Mouse (Mus musculus) thymus, postnatal 14 days (tissue): ENCODE measurements around the gene Spryd7.
"Not testable (repeated sequence)": the region's sequence is repeated elsewhere in the genome, so short reads cannot be mapped to it uniquely, and the experiment has no call there.

Source experiments
- DNase-seq: peaks from one replicate; pipeline ENCODE4 v3.0.0; 2021

Gene Spryd7

DNA sequence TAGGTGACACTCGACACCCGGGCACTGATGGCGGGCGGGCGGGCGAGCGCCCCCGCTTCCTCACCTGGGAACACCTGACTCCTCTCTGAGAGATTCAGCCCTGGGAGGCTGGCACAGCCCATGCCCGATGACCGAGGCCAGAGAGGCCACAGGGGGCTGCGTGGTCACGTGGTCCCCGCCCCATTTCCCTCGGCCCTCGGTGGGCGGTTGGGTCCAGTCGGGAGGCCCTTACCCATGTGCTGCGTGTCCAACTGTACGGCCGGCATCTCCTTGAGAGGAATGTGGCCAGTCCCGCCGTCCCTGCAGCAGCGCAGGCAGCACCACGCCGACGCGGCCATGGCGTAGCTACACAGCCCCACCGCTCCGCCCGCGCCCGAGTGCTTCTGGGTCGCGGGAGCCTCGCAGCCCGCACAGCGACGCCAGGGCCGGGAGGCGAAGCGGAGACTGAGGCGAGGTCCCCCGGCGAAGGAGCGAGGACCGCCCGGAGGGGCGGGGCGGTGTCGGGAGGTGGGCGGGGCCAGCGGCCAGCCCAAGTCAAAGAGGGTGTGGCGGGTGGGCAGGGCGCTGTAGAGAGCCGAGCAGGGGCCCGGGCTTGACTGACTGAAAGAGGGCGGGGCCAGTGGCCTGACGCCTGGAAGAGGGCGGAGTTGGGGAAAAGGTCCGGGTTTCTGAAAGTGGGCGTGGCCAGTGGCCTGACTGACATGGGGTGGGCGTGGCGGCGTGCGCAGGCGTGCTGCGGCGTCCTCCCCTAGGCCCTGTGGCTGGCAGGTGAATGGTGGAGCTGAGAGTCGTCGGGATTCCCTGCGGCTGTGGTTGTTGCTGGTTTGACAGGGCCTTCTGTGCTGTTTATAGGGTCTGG lies at the start of gene Spryd7:
Gene Spryd7 (minus strand): TSS at position 598 of the 859 bp plus-strand sequence.
- peak; percentile 98 for DNase-seq

DNA sequence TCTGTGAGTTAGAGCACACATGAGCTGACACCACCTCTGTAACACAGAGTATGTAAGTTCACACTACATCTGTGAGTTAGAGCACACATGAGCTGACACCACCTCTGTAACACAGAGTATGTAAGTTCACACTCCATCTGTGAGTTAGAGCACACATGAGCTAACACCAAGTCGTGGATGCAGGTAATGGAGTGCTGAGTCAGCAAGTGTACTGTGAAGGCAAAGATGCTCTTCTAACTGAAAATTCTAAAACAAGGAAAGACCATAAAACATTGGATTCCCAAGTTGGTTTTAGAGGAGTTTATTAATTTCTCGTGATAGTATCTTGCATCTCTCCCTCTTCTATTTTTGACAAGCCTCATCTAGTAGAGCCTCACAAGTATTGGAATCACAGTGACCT lies 49.4 kb upstream of the Spryd7 start:
- DNase-seq, result not testable (repeated sequence)

DNA sequence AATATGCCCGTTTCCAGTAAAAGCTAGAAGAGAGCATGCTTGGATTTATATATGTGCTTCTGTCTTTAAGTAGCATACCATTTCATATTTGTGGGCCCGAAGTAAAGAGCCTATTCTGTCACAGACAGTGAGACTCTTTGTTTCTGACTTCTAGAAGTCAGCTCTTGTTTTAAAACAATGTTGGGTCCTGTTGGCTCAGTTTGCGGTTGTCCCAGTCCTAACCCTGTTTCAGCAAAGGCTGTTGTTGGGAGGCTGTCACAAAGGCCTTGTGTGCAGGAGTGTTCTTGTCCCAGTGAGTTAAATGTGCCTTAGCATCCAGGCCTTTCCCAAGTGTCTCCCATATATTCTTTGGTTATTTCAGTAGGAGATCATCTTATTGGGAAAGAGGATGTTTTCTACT lies 47.4 kb upstream of the Spryd7 start:
- no peak for DNase-seq

DNA sequence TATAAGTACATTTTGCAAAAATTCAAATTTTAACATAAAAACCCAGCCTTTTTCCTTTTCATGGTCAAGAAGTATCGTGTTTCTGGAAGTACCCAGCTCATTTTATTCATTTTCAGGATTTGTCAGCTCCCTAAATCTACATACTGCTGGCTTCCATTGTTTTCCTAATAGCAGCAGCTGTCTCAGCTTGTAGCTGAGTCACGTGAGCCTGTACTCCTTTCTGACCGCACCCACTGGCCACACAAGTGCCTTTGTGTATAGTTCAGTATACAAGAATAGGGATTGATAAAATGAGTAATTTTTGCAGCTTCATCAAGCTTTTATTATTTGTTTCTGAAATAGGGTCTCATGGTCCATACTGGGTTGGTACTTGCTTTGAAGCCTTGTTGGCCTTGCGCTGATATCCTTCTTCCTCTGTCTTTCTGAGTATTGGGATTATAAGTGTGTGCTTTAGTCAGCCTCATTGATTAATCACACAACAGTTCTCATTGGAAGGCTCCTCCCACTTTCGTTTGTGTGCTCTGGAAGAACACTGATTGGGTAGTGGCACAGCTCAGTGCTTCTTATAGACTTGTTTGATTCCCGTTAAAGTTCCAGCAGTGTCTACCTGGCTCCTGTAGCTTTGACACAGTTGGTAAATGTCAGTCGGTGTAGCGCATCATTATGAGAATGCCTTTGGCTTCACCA lies 46.5 kb upstream of the Spryd7 start:
- DNase-seq, result no peak

DNA sequence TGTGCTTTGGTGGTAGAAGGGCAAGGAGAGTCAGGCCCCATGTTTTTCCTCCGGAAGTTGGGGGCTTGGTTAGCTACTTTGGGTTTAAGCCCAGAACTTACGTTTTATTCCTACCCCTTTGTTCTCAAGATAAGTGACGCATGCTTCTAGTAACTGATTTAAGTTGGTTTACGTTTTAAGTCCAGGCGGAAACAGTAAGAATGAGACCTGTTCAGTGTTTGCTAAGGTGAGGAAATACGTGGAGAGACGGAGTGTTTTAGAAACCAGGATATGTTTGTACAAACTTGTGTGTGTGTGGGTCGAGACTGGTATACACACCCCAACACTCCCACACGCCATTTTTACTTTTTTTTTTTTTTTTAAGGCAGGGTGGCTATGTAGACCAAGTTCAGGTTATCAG lies 44.7 kb upstream of the Spryd7 start:
- DNase-seq, result no peak

DNA sequence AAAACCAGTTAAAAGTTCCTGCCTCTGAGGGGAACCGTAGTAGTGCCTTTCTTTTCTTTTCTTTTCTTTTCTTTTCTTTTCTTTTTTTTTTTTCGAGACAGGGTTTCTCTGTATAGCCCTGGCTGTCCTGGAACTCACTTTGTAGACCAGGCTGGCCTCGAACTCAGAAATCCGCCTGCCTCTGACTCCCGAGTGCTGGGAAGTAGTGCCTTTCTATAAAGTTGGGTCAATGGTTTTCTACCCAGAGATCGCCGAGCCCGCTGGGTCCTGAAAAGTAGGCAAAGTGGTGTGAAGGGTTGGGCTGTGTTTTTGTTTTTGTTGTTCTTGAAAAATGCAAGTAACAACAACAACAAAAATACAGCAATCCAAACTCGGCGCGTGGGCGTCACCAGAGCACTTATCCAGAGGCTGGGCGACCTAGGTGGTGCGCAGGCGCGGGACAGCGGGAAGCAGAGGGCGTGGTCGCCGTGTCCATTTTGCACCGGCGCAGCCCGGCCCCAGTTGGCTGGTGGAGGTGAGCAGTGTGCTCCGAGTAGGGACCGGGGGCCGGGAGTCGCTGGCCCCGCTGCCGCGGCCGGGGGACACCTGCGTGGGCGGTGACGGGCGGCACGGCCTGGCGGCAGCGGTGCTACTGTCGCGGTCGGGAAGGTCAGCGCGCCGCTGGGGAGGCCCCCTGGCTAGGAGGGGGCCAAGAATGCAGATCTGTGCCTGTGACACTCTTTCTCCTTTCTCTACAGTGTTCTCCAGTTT lies 42.5 kb upstream of the Spryd7 start:
- DNase-seq, result peak; percentile 92

DNA sequence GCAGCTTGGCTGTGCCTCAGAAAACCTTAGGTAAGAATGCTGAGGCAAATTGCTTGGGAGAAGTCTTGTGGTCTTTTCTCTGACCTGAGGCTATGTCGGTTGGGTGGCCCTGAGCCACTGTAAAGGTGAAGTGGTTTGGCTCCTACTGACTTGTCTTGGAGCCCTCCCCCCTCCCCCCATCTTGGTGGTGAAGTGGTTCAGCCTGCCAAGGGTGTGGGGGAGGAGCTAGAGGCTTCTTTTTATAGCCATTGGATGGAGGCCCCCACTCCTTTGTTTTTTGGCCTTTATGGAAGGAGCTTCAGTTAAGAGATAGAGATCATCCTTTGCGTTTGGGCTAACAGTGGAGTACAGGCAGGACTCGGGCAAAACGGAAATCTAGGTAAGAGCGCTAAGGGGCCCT lies 41.3 kb upstream of the Spryd7 start, which contains the start of gene Trim13:
Gene Trim13 (plus strand): TSS at position 280 of the 400 bp plus-strand sequence.
- DNase-seq, result peak; percentile 47

DNA sequence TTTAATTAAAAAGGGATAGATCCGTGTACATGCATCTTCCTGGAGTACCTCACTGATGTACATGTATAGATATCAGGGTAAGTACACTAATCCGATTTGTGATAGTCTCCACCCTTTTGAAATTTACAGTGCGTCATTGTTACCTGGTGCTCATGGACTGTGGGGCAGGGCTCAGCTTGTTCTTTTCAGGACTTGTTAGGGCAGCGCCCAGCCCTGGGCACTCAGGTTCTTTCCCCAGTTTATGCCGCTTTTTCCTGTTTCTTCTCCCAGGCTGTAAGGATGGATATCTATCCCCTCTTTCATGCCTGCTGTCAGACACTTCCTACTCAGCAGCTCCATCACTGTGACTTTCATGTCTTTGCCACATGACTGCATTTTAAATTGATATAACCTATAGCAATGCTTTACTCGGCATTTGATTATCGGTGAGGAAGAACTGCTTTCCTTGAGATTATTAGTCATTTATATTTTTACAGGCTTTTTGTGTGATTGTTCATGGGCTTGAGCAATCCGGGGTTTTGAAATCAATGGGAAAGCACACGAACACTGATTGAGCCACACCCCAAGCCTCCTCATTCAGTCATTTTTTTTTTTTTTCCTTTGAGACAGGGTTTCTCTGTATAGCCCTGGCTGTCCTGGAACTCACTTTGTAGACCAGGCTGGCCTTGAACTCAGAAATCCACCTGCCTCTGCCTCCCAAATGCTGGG lies 40.2 kb upstream of the Spryd7 start:
- no peak for DNase-seq

DNA sequence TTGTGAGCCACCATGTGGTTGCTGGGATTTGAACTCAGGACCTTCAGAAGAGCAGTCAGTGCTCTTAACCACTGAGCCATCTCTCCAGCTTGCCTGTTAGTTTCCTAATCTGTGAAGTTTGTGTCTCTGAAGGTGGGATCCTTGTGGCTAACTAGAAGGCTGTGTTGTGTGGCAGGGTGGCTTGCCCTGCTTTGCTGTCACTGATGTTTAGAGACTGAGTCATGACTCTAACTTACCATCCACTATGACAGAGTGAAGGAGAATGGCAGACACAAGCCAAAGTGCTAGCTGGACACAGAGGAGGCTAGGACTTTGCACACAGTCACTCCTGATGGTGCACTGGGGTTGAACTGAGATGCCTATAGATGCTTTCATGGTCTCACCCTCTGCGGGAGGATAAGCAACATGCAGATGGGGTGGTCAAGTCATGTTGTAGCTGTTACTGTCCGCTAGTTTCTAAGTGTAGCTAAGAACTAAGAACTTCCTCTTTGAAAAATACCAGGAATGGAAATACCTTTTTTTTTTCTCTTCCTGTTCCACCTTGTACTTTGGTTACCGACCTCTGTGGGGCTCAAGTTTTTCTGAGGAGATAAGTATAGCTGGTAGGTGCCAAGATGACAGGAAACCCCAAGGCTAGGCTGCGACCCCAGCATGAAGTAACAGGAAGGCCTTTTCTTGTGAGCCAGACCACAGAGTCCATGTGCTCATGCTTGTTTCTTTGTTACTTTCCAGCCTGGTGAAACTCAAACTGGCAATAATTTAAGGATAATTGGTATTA lies 32.8 kb upstream of the Spryd7 start:
- peak; percentile 18 for DNase-seq

DNA sequence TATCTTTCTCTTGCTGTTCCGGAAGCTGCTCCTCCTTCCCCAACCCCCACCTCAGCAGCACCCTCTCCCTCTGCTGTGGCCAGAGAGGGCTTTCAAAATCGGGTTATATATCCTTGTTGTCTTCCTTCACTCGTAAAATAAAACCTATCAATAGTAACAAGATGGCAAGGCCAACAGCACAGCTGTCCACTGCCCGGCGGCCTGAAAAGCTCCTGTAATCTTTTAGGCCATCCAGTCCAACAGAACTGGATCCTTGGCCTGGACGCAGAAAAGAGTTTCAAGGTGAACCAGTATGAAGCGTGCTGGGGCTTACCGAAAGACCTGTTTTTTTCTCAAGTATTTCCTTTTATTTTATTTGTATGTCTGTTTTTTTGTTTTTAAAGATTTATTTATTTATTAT lies 19.3 kb upstream of the Spryd7 start:
- no peak for DNase-seq

DNA sequence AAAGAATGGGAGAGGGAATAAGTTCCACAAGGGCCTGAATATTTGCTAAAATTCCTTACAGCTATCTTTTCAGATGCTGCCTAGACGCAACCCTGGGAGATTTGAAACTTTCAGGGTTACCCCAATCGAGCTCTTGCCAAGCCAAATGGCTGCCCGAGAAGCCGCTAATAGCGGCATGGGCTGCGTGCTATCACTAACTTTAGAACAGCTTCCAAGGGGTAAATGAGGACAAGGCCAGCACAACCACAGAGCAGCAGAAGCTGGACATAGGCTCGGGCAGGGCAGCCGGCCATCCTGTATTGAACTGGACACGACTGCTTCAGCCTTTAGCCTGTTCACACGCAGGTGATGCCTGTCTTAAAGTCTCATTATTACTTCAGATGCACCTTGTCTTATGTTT lies 18.4 kb upstream of the Spryd7 start:
- DNase-seq, result no peak

DNA sequence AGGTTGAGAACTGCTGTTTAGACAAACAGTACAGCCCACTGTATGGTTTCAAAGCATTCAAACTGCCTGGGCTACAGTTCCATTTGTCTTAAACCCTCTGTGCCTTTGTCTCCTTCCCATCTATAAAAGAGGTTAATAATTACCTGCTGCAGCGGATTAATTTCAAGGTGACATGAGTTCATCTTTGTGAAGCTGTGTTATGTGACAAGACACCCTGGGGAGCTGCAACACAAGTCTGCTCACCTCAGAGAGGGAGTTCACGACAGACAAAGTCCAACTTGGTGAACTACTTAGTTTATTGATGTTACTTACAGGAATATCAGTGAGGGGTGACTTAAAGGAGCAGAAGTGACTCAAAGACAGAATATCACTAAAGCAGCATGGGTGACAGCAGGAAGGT lies 15.4 kb upstream of the Spryd7 start:
- no peak for DNase-seq

DNA sequence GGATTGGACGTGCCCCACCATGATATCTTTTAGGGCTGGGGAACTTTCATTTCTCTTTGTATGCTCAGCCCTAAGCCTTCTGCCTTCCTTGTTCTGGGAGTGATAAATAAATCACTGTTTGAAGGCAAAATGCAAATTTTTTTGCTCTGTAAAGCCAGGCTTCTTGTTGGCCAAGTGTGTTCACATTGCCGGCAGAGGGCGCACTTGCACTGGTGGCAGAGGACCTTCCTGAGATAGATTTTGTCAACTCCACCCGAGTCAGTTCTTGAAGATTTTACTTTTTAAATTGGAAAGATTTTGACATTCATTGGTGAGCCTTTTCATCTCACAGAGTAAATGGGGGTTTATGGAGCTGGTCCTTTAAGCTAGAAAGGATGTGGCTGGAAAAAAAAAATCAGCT lies 14.7 kb upstream of the Spryd7 start:
- peak; percentile 86 for DNase-seq

DNA sequence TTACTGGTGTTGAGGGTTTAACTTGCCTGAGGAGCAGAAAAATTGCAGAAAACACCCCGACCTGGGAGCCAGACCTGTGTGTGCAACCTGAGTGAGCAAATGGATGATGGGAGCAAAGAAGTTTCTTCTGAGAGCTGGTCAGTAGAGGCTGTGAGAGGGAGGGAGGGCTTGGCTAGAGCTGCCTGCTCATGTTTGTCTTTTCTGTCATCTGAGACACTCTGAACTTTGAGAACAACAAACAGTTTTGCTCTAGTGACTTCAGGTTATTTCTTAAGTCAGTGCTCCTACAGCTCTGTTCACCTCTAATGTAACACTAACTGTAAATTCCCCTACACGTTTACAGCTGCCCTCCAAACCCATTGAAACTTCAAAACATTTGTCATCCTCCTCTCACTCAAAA lies 12.7 kb upstream of the Spryd7 start:
- DNase-seq, result no peak

DNA sequence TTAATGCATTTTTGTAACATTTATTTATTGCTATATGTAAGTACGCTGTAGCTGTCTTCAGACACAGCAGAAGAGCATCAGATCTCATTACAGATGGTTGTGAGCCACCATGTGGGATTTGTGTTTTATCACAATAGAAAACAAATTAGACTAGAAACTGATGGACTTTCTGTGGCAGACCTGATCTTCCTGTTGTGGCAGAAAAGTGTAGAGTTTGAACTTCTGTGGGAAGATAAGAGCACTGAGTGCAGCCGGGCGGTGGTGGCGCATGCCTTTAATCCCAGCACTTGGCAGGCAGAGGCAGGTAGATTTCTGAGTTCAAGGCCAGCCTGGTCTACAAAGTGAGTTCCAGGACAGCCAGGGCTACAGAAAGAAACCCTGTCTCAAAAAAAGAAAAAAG lies 9.5 kb upstream of the Spryd7 start:
- DNase-seq, result not testable (repeated sequence)

DNA sequence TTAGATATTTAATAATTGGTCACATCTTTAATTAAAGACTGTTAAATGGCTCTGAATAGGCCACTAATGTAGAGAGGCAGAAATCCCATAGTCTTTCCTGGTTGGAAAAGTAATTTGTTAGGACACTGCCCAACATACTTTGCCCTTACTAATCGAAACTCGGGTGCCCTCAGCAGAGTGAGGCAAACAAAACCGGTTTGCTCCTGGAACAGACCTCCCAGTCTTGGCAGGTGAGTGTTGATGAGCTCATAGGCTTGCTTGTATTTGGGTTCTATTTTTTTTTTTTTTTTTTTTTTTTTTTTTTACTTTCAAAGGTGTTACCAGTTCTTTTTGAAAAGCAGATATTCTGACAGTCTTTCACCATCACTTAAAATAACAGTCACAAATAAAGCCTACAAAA lies 3.2 kb upstream of the Spryd7 start:
- DNase-seq, result no peak

DNA sequence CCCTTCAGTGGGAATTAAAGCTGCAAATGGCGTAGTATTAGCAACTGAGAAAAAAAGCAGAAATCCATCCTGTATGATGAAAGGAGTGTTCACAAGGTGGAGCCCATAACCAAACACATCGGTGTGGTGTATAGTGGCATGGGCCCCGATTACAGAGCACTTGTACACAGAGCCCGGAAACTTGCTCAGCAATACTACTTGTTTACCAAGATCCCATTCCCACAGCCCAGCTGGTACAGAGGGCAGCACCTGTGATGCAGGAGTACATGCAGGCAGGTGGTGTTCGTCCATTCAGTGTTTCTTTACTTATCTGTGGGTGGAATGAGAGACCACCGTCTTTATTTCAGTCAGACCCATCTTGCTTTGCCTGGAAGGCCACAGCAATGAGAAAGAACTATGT lies 2.2 kb upstream of the Spryd7 start:
- DNase-seq, result no peak

DNA sequence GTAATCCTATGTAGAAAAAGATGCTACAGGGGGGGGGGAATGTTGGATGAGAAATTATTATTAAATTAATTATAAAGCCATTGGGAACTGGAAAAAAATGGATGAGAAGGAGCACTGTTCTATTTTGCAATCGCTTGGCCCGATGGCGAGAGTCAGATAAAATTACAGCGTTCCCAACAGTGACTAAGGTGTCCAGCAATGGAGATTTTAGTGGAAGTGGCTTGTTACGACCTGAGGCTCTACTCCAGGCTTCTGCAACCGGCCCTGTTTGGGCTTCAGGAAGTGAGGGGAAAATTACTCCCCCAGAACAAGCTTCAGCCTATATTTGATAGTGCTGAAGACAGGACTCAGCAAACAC lies 776 bp downstream of the Spryd7 start:
- no peak for DNase-seq

DNA sequence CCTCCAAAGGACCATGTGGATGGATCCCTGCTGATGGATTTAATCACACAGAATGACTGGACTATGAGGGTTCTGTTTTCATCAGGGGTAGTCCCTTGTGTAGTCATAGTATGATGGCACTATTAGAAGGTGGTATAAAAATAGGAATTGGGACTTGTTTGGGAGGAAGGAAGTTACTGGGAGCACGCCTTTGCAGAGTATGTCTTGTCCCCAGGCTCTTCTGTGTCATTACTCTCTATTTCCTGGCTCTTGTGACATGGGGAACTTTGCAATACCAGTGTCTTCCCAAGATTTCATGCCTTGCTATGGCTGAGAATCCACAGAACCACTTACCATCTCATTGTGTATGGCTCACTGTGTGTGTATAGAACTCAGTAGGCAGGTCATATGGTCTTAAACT lies 8.1 kb downstream of the Spryd7 start:
- no peak for DNase-seq

DNA sequence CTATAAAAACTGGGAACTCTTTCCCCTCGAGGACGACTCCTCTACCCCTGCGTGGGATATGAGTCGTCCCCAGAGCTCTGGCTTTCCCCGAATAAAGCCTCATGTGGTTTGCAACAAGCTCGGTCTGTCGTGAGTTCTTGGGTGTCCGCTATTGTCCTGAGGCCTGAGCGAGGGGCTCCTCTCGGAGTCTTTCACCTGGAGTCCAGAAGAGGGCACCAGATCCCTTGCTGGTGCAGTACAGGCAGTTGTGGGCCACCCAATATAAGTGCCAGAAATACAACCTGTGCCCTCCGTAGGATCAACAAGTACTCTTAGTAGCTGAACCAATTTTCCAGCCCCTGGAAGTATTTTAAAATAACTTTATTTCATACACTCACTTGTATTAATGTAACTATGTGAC lies 18.9 kb downstream of the Spryd7 start:
- not testable (repeated sequence) for DNase-seq

DNA sequence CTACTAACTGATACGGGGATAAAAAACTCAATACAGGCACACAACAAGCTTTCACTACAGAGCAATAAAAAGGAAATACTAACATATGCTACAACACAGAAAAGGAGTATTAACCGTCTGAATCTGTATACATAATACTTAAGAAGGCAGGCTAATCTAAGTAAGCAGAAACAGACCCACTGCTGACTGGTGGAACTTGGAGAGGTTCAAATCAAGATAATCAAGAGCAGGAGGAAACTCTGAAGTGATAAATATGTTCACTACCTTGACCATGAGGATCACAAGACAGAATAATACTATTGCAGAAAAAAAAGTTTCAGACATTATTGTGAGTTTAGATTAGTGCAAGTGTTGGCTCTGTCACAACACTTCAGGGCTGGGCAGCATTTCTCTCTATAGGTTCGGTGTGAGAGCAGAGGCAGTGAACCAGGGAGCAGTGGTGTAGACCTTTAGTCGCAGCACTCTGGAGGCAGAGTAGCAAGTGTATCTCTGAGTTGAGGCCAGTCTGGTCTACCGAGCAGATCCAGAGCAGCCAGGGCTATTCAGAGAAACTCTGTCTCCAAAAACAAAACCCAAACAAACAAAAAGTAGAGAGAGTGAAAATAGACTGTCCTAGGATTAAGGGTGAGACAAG lies 19.9 kb downstream of the Spryd7 start:
- DNase-seq, result no peak

DNA sequence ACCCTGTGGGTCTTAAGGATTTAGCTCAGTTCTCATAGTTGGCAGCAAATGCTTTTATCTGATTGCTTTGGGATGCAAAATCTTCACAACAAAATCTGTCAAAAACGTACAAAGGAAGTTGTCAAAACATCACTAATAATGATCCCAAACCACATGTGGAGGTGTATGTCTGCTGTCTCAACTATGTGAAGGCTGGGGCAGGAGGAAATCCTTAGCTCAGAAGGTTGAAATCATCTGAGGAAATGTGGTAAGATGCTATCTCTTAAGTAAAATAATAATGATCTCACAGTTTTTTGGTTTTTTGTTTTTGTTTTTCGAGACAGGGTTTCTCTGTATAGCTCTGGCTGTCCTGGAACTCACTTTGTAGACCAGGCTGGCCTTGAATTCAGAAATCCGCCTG lies 20.9 kb downstream of the Spryd7 start:
- no peak for DNase-seq
